Mouse (Mus musculus): Measurements from ENCODE around the gene Ccl8. TPM values are rescaled to one million over a fixed set of nuclear protein-coding genes. Genes with fewer than 3 reads are reported as not detected.

Gene Ccl8
- polyA plus RNA-seq, 1 experiment from 2014 or later, result not detected

DNA sequence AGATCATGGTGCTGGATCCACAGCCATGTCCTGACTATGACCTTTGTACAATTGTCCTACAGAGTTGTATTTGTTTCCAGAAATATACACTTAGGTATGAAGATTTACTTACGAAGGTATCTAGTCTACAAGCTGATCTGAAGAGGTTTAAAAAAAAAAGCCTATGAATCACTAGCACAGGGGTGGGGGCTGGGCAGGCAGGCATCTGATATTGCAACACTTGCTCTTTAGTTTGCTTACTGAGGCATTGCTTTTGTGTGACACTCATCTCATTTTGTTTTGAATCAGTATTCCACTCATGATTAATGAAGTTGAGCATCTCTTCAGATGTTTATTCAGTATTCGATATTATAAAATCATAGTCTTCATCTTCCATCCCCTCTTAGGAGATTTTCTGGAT is 21.2 kb downstream of the Ccl8 start:
- 74% methylated on average over 2 of the region's 2 CpGs for WGBS
- Histone ChIP-seq H3K4me3 (ENCODE audit: low read depth, low read length) (no peak overlapping the region), H3K4me2 (no peak overlapping the region), H3K27me3 (replicated peaks; ENCODE audit: control insufficient read depth, insufficient read depth, low read length) (no peaks in the 10 kb centered on the region), H3K36me3 (ENCODE audit: control insufficient read depth, insufficient read depth, low read length) (no peaks in the 10 kb centered on the region), H3K9ac (ENCODE audit: low read depth, low read length) (no peak overlapping the region), H3K27ac (ENCODE audit: low read depth, low read length) (no peak overlapping the region), H3K4me1 (replicated peaks; ENCODE audit: control insufficient read depth, insufficient read depth, low read length) (no peaks in the 10 kb centered on the region), H3K9me3 (ENCODE audit: control insufficient read depth, low read length) (no peaks in the 10 kb centered on the region)
- DNase-seq (ENCODE audit: low spot score) (no peak), ATAC-seq (replicated peaks; ENCODE audit: low FRiP score) (no peak)

DNA sequence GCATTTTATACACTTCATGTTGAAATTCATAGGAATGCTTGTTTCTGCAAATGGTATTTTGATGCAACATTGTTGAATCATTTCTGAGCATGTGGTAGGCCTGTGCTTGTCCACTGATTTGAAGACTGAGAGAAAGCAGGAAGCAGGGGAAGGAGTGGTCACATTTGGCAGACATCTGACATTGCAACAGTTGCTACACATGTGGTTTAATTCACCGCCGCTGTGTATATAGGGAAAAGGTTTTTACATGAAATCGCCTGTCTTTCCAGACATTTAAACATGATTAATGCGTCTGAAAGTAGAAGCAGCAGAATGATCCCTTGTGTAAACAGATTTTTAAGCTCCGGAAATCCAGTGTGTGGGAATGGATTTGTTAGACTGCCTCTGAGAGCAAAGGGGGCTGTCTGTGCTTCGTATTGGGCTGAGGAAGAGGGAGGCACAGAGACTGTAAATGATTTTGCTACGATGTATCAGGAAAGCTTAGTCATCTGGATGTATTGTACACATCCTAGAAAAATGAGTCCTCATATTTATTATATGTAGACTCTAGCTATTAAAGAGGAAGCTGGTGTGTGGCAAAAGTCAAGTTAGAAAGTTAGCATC is 24.6 kb downstream of the Ccl8 start:
- H3K27ac ChIP-seq (ENCODE audit: low read depth, low read length), result no peak overlapping the region
- H3K4me2 ChIP-seq, result no peak overlapping the region
- H3K27me3 ChIP-seq (replicated peaks; ENCODE audit: control insufficient read depth, insufficient read depth, low read length), result no peaks in the 10 kb centered on the region
- no peak overlapping the region for H3K9ac ChIP-seq (ENCODE audit: low read depth, low read length)
- no peaks in the 10 kb centered on the region for H3K4me1 ChIP-seq (replicated peaks; ENCODE audit: control insufficient read depth, insufficient read depth, low read length)
- H3K9me3 ChIP-seq (ENCODE audit: control insufficient read depth, low read length), result no peaks in the 10 kb centered on the region
- WGBS, result 63% methylated on average over 7 of the region's 7 CpGs
- DNase-seq (ENCODE audit: low spot score), result no peak
- no peaks in the 10 kb centered on the region for H3K36me3 ChIP-seq (ENCODE audit: control insufficient read depth, insufficient read depth, low read length)
- ATAC-seq (replicated peaks; ENCODE audit: low FRiP score), result no peak
- H3K4me3 ChIP-seq (ENCODE audit: low read depth, low read length), result no peak overlapping the region

DNA sequence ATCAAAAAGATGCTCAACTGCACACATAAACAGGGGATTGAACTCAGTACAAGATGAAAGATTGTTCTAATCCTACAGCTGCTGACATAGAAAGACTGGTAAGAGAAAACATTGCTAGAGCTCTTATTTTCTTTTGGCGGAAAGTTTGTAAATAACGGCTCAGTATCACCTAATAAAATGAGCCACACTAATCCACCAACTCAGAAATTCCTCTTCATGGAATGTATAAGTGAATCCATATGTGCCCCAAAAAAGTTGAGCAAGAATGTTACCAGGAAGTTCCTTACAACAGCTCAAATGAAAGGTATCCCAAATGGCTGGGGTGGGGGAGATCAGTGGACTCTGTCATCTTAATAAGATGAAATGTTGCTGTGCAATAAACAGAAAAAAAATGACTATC is 44.1 kb downstream of the Ccl8 start:
- Histone ChIP-seq H3K4me2 (no peak overlapping the region), H3K4me1 (replicated peaks; ENCODE audit: control insufficient read depth, insufficient read depth, low read length) (no peaks in the 10 kb centered on the region), H3K9me3 (ENCODE audit: control insufficient read depth, low read length) (no peaks in the 10 kb centered on the region), H3K36me3 (ENCODE audit: control insufficient read depth, insufficient read depth, low read length) (no peaks in the 10 kb centered on the region), H3K9ac (ENCODE audit: low read depth, low read length) (no peak overlapping the region), H3K27me3 (replicated peaks; ENCODE audit: control insufficient read depth, insufficient read depth, low read length) (no peaks in the 10 kb centered on the region), H3K27ac (ENCODE audit: low read depth, low read length) (no peak overlapping the region), H3K4me3 (ENCODE audit: low read depth, low read length) (no peak overlapping the region)
- ATAC-seq (replicated peaks; ENCODE audit: low FRiP score), result no peak
- DNase-seq (ENCODE audit: low spot score), result no peak
- 90% methylated on average over 2 of the region's 2 CpGs for WGBS

DNA sequence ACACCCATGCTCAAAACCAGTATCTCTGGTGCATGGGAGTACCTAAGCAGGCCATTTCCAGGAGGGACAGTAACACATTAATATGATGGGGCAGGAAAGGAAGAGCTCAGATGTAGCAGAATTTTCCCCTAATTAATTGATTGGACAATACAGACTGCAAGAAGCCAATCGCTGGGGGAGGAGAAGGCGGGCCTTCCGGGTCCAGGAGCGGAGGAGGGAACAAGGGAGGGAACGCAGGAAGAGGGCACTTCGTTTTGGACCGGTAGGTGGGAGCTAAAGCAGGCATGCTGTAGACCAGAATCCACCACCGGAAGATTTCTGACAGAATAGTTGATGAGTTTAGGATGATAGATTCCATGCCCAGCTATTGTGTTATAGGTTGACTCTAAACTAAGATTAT is 48.3 kb downstream of the Ccl8 start:
- no peaks in the 10 kb centered on the region for H3K36me3 ChIP-seq (ENCODE audit: control insufficient read depth, insufficient read depth, low read length)
- no peaks in the 10 kb centered on the region for H3K9me3 ChIP-seq (ENCODE audit: control insufficient read depth, low read length)
- ATAC-seq (replicated peaks; ENCODE audit: low FRiP score) (no peak), DNase-seq (ENCODE audit: low spot score) (no peak)
- no peak overlapping the region for H3K9ac ChIP-seq (ENCODE audit: low read depth, low read length)
- no peak overlapping the region for H3K4me2 ChIP-seq
- 58% methylated on average over 8 of the region's 8 CpGs for WGBS
- H3K4me1 ChIP-seq (replicated peaks; ENCODE audit: control insufficient read depth, insufficient read depth, low read length), result no peaks in the 10 kb centered on the region
- H3K4me3 ChIP-seq (ENCODE audit: low read depth, low read length), result no peak overlapping the region
- no peaks in the 10 kb centered on the region for H3K27me3 ChIP-seq (replicated peaks; ENCODE audit: control insufficient read depth, insufficient read depth, low read length)
- no peak overlapping the region for H3K27ac ChIP-seq (ENCODE audit: low read depth, low read length)

Other genes with a start within 250 kb of the Ccl8 start
- 0.18 and 0.27 TPM in 2 replicates for gene Asic2, start 146.7 kb upstream of the Ccl8 start, polyA plus RNA-seq (2014; fragmentation: Nextera tagmentation; extraction: Ambion mirVana)
- gene Ccl2, start 79.6 kb upstream of the Ccl8 start, polyA plus RNA-seq (2014; fragmentation: Nextera tagmentation; extraction: Ambion mirVana), result 1.4 and 1.8 TPM in 2 replicates
- not detected in 2 replicates for gene Gm17268, start 76.6 kb upstream of the Ccl8 start, polyA plus RNA-seq (2014; fragmentation: Nextera tagmentation; extraction: Ambion mirVana)
- 0.36 and 0.39 TPM in 2 replicates for gene Ccl7, start 69.5 kb upstream of the Ccl8 start, polyA plus RNA-seq (2014; fragmentation: Nextera tagmentation; extraction: Ambion mirVana)
- not detected in 2 replicates for gene Ccl11, start 57.4 kb upstream of the Ccl8 start, polyA plus RNA-seq (2014; fragmentation: Nextera tagmentation; extraction: Ambion mirVana)
- gene Ccl12, start 13.3 kb upstream of the Ccl8 start, polyA plus RNA-seq (2014; fragmentation: Nextera tagmentation; extraction: Ambion mirVana), result 0.38 TPM in 1 of 2 replicates, not detected in the other
- not detected in 2 replicates for gene Ccl1, start 190.5 kb downstream of the Ccl8 start, polyA plus RNA-seq (2014; fragmentation: Nextera tagmentation; extraction: Ambion mirVana)

All from liver, embryonic 11.5 days (tissue).